Mouse (Mus musculus) common myeloid progenitor, adult 5-6 weeks (primary cell): ENCODE results near the gene Poln. TPM values are rescaled to one million over a fixed set of nuclear protein-coding genes. Genes with fewer than 3 reads are reported as not detected.

Experiments
- ATAC-seq: replicated peaks from 2 replicates; pipeline ENCODE4 v1.8.0; 2016; ENCODE audit warnings: low read depth, mild to moderate bottlenecking, moderate TSS enrichment, inconsistent platforms; ENCODE audit not compliant: poor library complexity, severe bottlenecking
- total RNA-seq: library from RNA; stranded (forward); fragments of 200-1000, 187-1606 nt; gene quantifications from 2 replicates; pipeline ENCODE4 v1.2.3, GENCODE M21; 2017

Gene Poln
- 3.1 TPM in 1 of 2 replicates, not detected in the other for total RNA-seq

DNA sequence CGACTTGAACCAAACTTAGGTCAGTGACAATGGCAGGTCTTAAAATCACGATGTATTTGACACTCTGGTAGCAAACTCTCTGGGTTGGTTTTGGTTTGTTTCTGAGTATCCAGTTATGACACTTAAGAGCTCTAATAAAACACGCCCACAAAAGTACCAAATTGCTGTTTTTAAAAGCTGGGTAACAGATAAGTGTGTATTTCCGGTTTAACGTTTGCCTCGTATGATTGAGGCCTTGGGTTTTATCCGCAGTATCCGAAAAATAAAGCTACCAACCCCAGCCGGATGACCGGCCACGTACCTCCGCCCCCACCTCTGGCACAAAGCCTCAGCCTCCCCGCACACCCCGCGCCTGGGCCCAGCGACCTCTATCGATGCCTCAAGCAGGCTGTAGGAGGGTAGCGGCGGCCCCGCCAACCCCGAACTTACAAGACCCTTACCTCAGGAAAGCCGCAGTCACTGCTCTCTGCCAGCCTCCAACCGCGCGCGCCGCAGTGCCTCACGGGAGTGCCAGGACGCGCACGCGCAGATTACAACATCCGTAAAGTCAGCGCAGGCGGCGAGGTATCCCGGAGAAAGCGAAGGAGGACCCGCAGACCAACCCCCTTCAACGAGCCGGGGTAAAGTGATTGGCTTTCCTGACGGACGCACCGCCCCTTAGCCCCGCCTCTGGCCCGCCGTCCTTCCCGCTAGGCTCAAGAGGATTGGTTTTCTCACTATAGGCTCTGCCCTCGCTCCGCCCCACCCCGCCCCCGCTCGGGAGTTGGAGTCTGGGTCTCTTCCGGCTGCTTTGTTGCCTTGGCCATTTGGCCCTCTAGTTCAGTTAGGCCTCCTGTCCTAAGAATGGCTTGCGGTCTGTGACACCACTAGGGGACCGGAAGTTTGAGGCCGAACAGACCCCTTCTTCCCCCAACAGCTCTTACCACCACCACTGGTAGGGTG lies at the start of gene Poln, which contains the start of gene Haus3:
Gene Poln, minus strand, starts transcription at position 499 of the 942 bp plus-strand sequence.
Gene Haus3, minus strand, starts transcription at position 578 of the 942 bp plus-strand sequence.
- peak; percentile 95 for ATAC-seq

DNA sequence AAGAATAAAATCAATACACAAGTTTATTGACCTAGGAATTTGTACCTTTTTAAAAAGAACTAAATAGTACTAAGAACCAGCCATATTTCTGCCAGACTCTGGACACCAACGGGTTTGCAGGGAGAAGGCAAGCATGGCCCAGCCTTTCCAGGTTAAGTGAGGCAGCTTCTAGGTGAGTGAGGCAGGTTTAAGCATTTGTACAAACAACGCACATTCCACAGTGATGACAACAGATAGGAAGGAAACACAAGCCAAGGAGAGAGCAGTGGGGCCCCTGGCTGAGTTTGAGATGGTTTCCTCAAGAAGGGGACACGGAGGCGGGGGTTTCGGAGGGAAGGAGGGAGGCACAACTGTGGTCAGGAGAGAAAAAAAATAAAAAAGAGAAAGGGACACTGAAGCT lies 49.4 kb upstream of the Poln start:
- ATAC-seq: no peak

DNA sequence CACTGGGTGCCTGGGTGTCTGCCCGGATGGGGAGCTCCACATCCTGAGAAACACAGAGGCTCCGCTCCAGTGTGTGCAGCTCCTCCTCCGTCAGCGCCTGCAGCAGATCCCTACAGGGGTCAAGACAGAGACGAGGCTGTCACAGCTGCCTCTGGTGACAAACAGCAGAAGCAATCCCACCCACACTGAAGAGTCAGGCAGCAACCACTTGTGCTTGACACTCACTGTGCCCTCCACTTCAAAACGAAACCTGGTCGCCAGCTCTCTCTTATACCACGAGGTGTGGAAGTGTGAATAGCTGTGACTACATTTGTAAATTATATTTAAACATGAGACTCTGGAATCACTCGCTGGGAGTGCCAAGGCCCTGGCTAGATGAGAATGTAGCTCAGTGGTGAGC lies 48.5 kb upstream of the Poln start:
- ATAC-seq: no peak

DNA sequence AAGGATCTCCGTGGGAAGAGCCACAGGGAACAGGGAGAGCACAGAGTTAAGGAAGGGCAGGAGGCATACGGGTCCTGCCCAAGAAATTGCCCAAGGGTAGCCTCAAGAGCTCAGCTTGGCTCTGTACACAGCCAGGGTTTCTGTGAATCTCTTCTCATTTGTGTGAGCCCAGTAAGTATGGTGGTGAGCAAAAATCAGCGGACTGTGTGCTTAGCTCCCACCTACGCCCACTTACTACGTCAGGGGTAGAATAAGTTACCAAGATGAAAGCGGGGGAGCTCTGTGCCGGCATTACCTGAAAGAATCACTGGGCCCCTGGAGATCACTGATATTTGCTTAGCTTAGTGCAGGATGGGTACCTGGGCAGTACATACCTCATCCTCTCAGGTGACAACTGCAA lies 46.8 kb upstream of the Poln start:
- no peak for ATAC-seq

DNA sequence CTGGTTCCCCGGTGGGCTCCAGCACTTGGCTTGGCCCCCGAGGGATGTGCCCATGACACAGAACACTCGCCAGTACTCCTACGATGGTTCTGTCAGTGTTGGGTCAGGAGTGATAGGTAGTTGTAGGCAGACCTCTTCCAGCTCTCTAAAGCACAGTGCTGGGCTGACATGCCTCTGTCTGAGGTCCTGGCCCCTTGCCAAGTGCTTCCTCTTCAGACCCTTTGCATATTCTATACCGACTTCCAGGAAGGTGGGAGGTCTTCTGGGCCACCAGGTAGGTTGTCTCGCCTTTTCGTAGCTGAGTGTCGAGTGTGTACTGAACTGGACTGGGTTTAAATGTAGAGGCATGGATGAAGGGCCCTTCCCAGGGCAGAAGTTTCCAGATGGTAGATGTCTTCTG lies 44.4 kb upstream of the Poln start:
- ATAC-seq: no peak

DNA sequence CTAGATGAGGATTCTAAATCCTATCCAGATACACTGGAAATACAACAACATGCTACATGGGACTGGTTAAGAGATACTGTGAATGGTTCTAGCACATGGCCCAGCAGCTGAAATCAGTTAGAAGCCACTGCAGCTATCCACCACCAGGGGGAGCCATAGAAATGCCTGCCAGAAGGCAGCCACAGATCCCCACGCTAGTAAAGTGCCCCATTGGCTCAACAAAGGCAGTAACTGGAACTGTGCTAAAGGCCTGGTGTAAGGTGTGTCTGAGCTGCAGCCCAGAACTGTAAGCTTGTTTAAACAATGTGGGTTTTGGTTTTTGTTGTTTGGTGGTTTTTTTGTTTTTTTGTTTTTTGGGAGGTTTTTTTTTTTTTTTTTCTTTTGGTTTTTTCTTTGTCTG lies 41.0 kb upstream of the Poln start:
- peak; percentile 92 for ATAC-seq

DNA sequence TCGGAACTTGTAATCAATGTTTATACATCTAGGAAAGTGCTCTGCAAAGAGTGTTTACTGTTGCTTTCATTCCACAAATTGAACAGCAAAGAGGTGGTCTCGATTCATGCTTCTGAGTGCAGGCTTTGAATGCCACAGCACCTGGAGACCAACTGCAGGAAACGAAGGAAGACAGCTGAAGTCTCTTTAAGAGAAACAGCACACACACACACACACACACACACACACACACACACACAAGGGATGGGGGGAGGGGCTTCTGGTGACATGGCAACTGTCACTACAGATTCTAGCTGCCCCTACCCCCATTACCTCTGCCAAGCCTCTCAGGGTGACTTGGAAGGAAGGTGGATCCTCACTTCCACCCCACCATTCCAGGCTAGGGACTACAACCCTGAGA lies 38.3 kb upstream of the Poln start:
- ATAC-seq: no peak

DNA sequence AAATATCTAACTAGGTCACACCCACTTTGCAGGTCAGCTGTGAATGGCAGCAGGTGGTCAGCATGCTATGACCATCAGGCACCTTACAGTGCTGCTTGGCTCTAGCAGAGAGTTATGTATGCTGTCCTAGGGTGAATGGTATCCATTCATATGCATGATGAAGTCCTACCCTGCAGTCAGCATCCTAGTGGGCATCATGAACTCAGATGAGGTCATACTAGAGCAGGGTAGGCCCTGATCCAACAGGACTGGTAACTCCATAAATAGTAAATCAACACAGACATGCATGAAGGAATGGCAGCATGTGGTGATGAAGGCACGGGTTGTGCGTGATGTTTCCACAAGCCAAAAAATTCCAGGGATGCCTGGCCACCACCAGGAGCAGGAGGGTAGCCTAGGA lies 36.5 kb upstream of the Poln start:
- ATAC-seq: no peak

DNA sequence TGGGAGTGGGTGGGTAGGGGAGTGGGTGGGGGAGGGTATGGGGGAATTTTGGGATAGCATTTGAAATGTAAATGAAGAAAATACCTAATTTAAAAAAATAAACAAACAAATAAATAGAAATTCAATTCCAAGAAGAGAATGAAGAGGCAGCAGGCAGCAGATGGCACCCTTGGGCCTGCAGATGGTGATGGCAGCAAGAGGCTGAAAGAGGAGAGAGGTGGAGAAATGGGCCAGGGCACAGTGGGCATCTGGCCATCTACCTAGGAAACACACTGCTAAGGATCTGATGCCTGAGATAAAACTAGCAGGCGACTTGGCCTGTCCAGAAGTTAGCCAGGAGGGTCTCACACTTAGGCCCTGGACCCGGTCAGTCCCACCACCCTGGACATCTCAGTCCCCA lies 35.7 kb upstream of the Poln start:
- no peak for ATAC-seq

DNA sequence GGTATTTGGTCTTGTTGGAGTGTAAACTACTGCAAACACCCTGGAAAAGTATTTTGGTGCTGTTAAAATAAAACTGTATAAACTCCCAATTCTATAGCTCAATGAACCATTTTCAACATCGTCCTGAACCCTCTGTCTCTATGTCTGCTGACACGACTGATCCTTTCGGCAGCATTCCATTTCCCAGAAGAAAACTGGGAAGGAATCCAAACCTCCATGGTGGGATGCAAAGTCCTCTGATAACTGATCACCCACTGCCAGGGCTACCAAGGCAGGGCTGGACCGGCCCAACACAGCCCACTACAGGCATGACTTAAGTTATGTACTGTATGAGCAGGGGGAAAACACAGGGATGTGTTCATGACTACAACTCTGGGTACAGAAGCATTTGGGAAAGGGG lies 32.8 kb upstream of the Poln start:
- ATAC-seq: no peak

DNA sequence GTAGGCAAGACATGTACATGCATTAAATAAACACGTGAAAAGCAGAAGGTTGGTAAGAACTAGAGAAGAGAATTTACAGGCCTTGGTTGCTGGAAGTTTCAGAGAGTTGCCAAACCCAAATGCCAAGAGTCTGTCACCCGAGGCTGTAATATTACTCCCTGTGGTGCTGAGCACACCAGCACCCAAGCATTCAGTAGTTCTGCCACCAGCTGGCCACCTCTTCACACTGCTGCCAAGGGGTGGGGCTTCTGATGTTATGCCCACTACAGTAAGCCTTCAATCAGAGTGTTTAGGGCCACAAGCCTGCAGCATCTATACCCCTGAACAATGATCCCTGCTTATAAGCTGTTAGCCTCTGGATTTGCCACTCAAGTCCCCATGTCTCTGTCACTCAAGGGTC lies 32.1 kb upstream of the Poln start:
- ATAC-seq: peak; percentile 67

DNA sequence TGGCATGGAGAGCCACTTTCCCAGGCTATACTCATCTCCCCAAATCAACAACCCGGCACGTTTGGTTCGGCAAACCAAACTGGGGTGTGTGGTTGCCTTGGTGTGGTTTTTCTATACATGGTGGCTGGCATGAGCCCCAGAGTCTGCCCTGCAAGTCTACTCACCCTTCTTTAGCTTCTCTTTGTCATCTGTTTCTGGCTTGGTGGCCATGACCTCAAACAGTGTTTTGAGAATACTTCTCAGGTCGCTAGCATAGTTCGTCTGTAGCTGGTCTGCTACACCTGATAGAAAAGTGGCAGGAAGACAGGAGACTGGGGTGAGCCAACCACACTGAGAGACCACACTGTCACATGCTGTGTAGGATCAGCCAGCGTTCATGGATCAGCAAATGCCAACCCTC lies 29.4 kb upstream of the Poln start:
- no peak for ATAC-seq

DNA sequence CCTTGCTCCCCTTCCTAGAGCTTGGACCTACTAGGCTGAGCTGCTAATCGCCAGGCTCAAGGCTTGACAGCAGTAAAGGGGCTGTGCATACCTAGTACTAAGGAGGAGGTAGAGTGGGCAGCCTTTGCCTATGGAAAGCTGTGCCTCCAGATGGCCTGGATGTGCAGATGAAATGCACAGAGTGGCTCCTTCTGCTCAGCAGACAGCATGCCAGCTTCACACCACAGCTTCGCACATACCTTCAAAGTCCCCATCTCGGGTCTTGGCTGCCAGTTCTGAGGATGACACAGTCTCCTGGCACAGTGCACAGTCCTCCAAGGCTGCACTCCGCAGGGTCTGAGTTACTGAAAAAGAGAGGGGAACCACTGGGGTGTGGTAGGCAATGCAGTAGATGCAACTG lies 28.0 kb upstream of the Poln start:
- ATAC-seq: no peak

DNA sequence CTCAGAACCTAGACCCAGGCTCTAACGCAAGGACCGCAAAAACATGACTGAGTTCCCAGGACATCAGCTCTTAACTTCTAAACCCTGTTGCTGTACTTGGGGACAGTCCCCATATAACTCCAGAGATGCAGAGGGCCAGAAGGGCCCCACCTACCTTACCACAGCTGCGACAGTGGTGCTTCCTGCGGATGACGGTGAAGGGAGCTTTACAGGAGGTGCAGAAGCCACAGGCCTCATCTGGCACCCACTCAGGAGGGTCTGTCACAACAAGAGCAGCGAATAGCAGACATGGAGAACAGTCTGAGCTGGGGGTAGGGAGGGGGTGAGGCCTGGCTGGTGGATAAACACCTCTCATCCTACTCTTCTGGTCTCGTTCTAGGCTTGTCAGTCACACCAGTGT lies 27.2 kb upstream of the Poln start:
- ATAC-seq: peak; percentile 73

DNA sequence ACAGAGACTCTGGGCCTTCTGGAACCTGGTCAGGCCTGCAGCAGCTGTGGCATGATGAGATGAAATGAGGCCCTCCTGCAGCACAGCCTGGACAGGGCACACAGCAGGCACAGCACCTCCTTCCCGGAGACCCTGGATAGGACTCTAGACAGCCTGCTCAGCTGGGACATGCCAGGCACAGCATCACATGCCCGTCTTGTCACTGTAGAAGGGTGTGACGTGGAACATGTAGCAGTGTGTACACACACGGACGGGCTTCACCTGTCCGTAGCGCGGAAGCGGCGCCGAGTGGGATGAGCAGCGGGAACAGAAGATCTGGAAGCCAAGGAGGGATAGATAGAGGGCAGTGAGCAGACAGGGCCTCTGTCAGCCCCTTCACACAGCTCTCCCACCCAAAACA lies 26.5 kb upstream of the Poln start:
- no peak for ATAC-seq

DNA sequence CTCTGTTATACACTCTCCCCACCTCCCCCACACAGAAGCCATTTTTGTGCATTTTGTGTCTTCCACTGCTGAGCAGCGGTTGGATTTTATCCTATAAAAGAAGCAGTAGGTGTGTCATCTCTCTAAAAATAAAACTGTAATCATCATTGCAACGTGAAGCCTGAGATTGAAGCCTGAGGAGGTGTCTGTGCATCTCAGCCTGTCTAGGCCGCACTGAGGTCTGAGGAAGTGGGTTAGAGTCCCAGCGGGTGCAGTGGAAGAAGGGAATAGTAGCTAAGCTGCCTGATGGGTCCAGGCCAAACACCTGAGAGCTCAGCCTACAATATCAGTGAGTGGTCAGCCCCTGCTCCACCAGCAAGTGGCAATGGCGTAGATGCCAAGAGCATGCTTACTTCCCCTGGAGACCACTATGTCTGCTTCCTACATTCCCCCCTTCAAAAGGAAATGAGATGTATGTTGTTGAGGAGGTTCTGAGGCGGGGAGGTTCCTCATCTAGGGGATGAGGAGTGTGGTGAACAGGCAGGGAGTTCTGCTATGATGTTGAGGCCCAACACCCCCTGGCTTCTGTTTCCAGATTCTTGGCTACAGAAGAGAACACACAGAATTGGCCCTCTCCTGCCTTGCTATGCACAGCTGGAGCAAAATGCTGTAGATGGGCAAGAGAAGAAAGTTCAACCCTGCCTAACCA lies 25.9 kb upstream of the Poln start:
- peak; percentile 31 for ATAC-seq

DNA sequence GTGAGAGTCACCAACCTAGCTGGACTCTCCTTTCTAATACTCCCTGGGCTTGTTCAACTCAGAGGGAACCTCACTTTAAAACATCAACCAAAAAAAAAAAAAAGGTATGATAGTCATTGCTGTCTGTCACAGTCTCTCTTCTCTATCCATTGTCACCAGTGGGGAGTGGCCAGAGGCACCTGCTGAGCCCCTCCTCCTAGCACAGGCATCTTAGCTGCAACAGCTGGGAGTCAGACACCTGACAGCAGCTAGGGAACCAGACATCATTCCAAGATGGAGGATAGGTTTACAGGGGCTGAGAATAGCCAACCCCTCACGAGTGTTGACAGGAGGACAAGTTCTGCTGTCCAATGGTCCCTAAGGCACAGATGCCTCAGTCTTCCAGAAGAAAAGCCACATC lies 25.2 kb upstream of the Poln start:
- no peak for ATAC-seq

DNA sequence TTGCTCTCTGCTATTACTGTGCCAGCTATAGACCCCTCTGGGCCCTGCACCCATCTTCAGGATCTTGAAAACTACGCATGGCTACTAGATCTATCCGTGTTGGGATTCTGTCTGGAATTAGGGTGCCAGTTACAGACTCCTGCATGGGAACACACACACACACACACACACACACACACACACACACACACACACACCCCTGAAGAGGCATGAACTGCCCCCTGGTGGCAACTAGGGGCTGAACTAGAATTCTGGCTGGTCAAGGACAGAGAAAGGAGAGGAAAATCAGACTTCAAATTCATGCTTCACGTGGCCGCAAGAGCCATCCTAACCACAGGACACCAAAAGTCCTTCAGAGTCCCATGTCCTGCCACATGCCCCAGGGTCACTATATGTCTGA lies 22.6 kb upstream of the Poln start:
- ATAC-seq: no peak

DNA sequence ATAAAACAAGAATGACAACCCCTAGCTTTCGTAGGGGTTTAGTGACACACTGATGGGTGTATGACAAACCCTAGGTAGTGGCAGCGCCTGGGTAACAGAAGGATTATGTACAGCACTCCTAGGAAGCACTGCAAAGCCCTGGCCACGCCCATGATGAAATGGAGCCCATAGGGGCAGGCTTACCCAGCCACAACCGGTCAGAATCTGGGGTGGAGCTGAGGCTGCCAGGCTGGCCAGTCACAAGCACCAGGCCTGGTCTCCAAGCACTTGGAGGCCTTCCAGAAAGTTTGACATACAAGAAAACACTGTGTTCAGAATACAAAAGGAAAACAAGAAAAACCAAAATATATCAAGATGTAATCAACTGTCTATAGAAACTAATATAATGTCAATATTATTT lies 21.8 kb upstream of the Poln start:
- ATAC-seq: no peak

DNA sequence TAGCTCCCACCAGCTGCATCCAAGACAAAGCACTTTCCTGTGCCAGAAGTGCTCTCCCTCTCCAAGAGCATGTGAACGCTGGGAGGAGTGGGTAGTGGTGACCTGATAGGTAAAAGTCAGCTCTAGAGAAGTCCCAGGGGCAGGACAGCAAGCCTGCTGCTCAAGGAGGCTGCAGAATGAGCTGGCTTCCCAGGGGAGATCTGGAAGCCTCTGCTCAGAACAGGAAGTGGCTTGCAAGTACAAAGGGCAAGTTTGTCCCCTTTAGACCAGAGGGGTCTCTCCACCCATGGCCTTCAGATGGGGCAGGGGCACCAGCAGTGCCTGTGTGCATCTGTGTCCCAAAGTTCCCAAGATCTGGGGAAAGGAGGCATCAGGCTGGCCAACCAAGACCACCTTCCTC lies 20.3 kb upstream of the Poln start:
- ATAC-seq: no peak

DNA sequence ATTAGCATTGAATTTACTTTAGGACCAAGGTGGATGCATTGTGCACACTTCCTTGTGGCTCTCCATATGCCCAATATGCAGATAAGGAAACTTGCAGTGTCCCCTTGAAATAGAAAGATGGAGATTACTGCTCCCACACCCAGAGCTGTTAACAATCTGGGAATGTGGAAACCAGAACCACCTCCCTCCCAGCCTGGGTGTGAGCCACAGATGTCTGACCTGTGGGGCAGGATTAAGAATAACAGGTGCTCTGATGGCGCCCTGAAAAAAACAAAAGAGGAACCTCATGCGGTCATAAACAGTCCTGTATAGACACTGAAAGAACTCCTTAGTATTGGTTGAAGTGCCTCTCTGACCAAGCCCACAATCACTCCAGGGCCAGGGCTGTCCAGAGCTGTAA lies 19.6 kb upstream of the Poln start:
- no peak for ATAC-seq
